Mouse (Mus musculus) G1E (cell line): Measurements from ENCODE around the gene Mvp. TPM values are rescaled to one million over a fixed set of nuclear protein-coding genes. Genes with fewer than 3 reads are reported as not detected.

Source experiments
- ATAC-seq: 2 replicates; pipeline ENCODE4 v1.8.0; 2016; ENCODE audit warnings: mild to moderate bottlenecking; ENCODE audit not compliant: insufficient number of reproducible peaks, poor library complexity, low FRiP score, severe bottlenecking; ENCODE audit errors: extremely low read depth
- DNase-seq: peaks from one replicate; pipeline ENCODE4 v3.0.0; 2012; ENCODE audit warnings: low spot score
- H3K27me3 ChIP-seq: 2 replicates; pipeline ENCODE4 v1.6.1; 2012; ENCODE audit warnings: mild to moderate bottlenecking, low read length, inconsistent platforms; ENCODE audit not compliant: insufficient read depth
- H3K36me3 ChIP-seq: replicated peaks from 2 replicates; pipeline ENCODE3; 2012; ENCODE audit warnings: mild to moderate bottlenecking, inconsistent platforms
- H3K4me1 ChIP-seq: 2 replicates; pipeline ENCODE4 v1.6.1; 2012; ENCODE audit warnings: low read depth, low read length, inconsistent platforms, mixed read lengths; ENCODE audit not compliant: insufficient read depth
- H3K4me3 ChIP-seq: 2 replicates; pipeline ENCODE4 v1.5.1; 2012; ENCODE audit warnings: low read depth, mild to moderate bottlenecking, inconsistent platforms, low read length, moderate library complexity, mixed read lengths
- H3K9me3 ChIP-seq: replicated peaks from 2 replicates; pipeline ENCODE4 v1.6.1; 2012; ENCODE audit warnings: inconsistent platforms
- CTCF ChIP-seq: IDR thresholded peaks from 2 replicates; pipeline ENCODE4 v1.5.1; 2012; ENCODE audit warnings: low read depth, low read length, inconsistent platforms, mixed read lengths
- GATA1 ChIP-seq: IDR thresholded peaks from 2 replicates; pipeline ENCODE4 v1.6.1; 2012; ENCODE audit warnings: borderline replicate concordance, low read length, inconsistent platforms, mixed read lengths
- GATA2 ChIP-seq: IDR thresholded peaks from 2 replicates; pipeline ENCODE4 v1.6.1; 2012; ENCODE audit warnings: low read depth, low read length, inconsistent platforms, borderline replicate concordance
- POLR2AphosphoS5 ChIP-seq: IDR thresholded peaks from 2 replicates; pipeline ENCODE4 v1.6.1; 2012; ENCODE audit warnings: low read depth, low read length, inconsistent platforms; ENCODE audit not compliant: insufficient replicate concordance
- TAL1 ChIP-seq: conservative IDR thresholded peaks from 2 replicates; pipeline ENCODE4 v1.6.1; 2012; ENCODE audit warnings: low read depth, low read length, inconsistent platforms, mixed read lengths
- polyA plus RNA-seq: library from polyadenylated mRNA; stranded (reverse); fragments of >175 nt; gene quantifications from 2 replicates; pipeline ENCODE4 v1.2.3, GENCODE M21; 2012
- total RNA-seq, 2 experiments: library from RNA; stranded (forward) in 1 of 2; stranded (reverse) in 1 of 2; fragments of 200-1000 nt in 1 of 2; fragments of >200 nt in 1 of 2; fragmentation: Nextera tagmentation in 1 of 2; gene quantifications; 2 replicates each; pipeline ENCODE4 v1.2.3; 2014 to 2017

The Mvp gene
- total and polyA plus RNA-seq, 3 experiments, result 10.6 to 22.8 (median 13.7) TPM

DNA sequence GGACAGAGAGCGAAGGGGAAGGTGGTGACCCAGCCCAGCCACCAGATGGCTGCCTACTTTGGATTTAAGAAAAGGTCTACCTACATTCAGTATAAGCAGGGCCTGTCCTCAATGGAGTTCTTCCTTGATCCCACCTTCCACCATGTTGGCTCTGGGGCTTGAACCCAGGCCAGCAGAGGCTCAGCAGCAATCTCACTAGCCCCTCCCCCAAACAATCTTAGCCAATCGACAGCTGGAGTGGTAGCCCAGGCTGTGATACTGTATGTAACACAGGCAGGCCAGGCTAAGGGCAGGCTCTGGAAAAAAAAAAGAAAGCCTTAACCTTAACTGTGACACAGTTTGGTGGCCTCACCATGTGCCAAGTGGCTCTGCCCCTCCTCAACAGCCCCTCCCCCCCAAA is 2.7 kb downstream of the Mvp start:
- no peak for DNase-seq
- no peak for ATAC-seq
- H3K4me1 ChIP-seq, result peaks cover 92% of the 10 kb centered on the region
- H3K36me3 ChIP-seq, result peaks cover 71% of the 10 kb centered on the region
- TF ChIP-seq POLR2AphosphoS5 (no peak), GATA2 (no peak), TAL1 (no peak), CTCF (no peak), GATA1 (no peak)
- H3K9me3 ChIP-seq, result no peaks in the 10 kb centered on the region
- H3K27me3 ChIP-seq, result no peaks in the 10 kb centered on the region
- H3K4me3 ChIP-seq, result no peak overlapping the region

DNA sequence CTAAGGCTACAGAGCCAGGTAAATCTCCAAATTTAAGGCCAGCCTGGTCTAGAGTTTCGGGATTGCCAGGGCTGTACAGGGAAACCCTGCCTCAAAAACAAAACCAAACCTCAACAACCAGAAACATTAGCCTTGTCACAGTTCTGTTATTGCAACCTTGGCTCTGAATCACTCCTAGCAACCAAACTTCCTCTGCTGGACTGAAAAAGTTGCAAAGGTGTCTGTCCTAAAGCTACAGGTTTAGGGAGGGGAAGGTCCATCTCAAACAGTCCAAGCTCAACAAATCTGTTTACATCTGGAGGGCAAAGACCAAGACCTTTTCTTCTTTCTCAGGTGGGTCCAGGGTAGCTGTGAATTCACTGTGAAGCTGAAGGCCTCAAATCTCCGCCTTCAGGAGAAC is 3.4 kb downstream of the Mvp start:
- Histone ChIP-seq H3K9me3 (no peaks in the 10 kb centered on the region), H3K36me3 (peaks cover 71% of the 10 kb centered on the region), H3K27me3 (no peaks in the 10 kb centered on the region), H3K4me1 (peaks cover 87% of the 10 kb centered on the region), H3K4me3 (no peak overlapping the region)
- no peak for TF ChIP-seq POLR2AphosphoS5
- TF ChIP-seq CTCF, result no peak
- TF ChIP-seq GATA1, result no peak
- no peak for TF ChIP-seq GATA2
- no peak for TF ChIP-seq TAL1
- DNase-seq (no peak), ATAC-seq (no peak)

DNA sequence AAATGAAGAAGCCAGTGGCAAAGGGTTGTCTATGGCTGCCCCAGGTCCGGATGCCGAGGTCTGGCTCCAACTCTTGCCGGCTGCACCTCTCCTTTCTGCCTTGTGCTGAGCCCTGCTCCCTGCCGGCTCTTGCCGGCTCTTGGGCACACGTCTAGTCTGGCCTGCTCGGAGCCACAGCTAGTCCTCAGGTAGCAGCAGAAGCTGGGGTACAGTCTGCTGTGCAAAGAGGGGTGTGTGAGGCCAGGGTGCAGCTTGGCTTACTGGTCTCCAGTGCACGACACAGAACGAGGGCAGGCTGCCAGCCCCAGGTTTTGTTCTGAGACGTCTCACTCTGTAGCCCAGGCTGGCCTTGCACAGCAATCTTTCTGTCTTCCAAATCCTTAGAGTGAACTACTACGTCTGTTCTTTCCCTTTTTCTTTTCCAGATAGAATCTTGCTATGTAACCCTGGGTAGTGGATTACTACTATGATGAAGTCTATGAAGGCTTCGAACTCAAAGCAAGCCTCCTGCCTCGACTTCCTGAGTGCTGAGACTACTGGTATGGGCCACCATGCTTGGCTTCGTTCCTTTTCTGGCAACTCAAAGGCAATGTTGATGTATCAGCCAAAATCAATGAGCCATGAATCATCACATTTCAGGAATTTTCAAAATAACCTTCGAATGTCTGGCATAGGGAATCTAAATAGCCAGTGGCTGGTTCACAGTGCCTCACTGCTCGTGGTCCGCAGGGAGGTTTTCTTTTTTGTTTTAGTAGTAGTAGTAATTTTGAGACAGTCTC is 4.9 kb downstream of the Mvp start:
- Histone ChIP-seq H3K9me3 (no peaks in the 10 kb centered on the region), H3K36me3 (peaks cover 58% of the 10 kb centered on the region), H3K27me3 (no peaks in the 10 kb centered on the region), H3K4me1 (peaks cover 75% of the 10 kb centered on the region), H3K4me3 (peak overlapping the region; percentile 0; the same call in 1 of the 2 replicates)
- DNase-seq (no peak), ATAC-seq (no peak)
- TF ChIP-seq POLR2AphosphoS5 (no peak), CTCF (no peak), TAL1 (no peak), GATA2 (no peak), GATA1 (no peak)

DNA sequence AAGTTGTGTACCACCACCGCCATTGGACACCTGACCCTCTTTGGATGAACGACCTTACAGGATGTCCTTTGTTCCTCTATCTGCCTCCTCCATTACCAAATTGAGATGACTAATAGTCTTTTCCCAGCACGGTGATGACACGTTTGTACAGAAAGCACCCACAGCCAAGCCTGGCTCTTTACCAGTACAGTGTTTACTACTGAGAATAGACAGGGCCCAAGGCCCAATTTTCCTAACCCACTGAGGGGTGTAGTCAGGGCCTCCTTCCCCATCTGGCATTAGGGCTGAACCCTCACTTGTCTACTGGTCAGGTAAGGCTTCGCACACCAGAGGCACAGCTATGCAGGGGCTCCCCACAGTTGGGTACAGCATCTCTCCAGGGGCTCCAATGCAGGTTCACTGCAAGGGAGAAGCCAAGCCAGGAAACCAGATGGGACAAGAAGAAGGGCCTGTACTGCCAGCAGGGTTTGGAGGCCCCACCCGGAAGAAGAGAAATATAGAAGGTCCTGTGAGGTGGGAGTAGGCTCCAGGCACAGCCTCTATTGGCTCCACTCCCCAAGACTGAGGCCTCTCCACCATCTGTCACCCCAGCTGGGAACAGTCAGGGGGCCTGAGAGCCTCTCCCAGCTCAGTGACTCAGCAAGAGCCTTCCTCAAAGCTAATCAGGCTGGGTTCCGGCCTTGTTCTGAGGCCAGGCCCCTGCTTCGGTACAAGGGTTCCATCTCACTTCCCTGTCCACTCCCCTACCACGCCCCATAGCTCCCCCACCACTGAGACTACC is 6.0 kb downstream of the Mvp start:
- H3K9me3 ChIP-seq, result no peaks in the 10 kb centered on the region
- no peaks in the 10 kb centered on the region for H3K27me3 ChIP-seq
- H3K36me3 ChIP-seq, result peaks cover 47% of the 10 kb centered on the region
- H3K4me3 ChIP-seq, result peak overlapping the region; percentile 42; the same call in 1 of the 2 replicates
- TF ChIP-seq TAL1 (no peak), GATA2 (no peak), POLR2AphosphoS5 (no peak), CTCF (no peak), GATA1 (no peak)
- H3K4me1 ChIP-seq, result peaks cover 66% of the 10 kb centered on the region
- ATAC-seq (peak; percentile 95), DNase-seq (peak; percentile 86)

DNA sequence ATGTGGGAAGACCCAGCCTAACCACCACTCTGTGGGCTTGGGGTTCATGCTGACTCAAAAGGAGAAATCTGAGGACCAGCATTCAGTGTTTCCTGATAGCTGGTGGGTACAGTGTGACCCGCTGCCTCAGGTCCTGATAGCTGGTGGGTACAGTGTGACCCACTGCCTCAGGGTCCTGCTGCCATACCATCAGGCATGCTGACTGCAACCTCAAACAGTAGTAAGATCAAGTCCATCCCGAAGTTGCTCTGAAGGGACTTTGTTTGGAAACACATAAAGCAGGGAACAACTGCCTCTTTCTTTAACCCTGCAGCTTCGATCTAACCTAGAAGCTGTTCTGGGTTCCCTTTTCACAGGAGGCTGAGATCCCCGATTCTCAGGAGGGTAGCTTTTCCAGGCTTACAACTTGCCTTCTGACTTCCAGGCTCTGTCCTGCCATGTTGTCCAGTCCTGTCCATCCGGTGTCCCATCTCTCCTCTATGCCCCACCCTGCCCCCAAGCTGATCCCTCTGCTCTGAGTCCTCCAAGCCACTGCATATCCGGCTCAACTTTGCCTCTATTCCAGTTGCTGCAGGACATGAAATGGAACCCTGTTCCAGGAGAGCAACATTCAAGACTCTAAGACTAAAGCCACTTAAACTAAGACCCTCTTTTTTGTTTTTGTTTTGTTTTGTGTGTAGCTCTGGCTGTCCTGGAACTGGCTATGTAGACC is 7.0 kb downstream of the Mvp start:
- H3K27me3 ChIP-seq, result no peaks in the 10 kb centered on the region
- H3K4me1 ChIP-seq, result peaks cover 61% of the 10 kb centered on the region
- TF ChIP-seq POLR2AphosphoS5 (no peak), GATA1 (no peak), TAL1 (no peak), GATA2 (no peak), CTCF (no peak)
- ATAC-seq (no peak), DNase-seq (no peak)
- no peak overlapping the region for H3K4me3 ChIP-seq
- H3K9me3 ChIP-seq, result no peaks in the 10 kb centered on the region
- peaks cover 38% of the 10 kb centered on the region for H3K36me3 ChIP-seq
